Mouse (Mus musculus) small intestine, adult 2 months (tissue): ENCODE results near the gene Fcna. TPM values are rescaled to one million over a fixed set of nuclear protein-coding genes. Genes with fewer than 3 reads are reported as not detected.
A peak's percentile ranks its signal among the peaks of the same experiment; 100 is the strongest.

Source experiments
- H3K27ac ChIP-seq: fragments of 200-500 bp; 2 replicates; pipeline ENCODE4 v1.5.1; 2012; ENCODE audit warnings: low read depth, low read length, control low read depth, inconsistent platforms; ENCODE audit not compliant: insufficient read depth
- H3K27me3 ChIP-seq: fragments of 200-500 bp; 2 replicates; pipeline ENCODE4 v1.6.1; 2012; ENCODE audit warnings: mild to moderate bottlenecking, moderate library complexity, low read length, inconsistent platforms; ENCODE audit not compliant: control insufficient read depth, insufficient read depth
- H3K36me3 ChIP-seq: fragments of 200-500 bp; 2 replicates; pipeline ENCODE4 v1.6.1; 2012; ENCODE audit warnings: mild to moderate bottlenecking, low read length, control low read depth, inconsistent platforms; ENCODE audit not compliant: control insufficient read depth, insufficient read depth
- H3K4me1 ChIP-seq: fragments of 200-500 bp; 2 replicates; pipeline ENCODE4 v1.6.1; 2012; ENCODE audit warnings: low read length, inconsistent platforms, mixed read lengths; ENCODE audit not compliant: control insufficient read depth, insufficient read depth, insufficient read length
- H3K4me3 ChIP-seq: fragments of 200-500 bp; 2 replicates; pipeline ENCODE4 v1.5.1; 2012; ENCODE audit warnings: low read depth, mild to moderate bottlenecking, control low read depth, inconsistent platforms, low read length, moderate library complexity
- CTCF ChIP-seq: fragments of 200-500 bp; IDR thresholded peaks from 2 replicates; pipeline ENCODE4 v1.5.1; 2012; ENCODE audit warnings: low read depth, mild to moderate bottlenecking, control low read depth, inconsistent platforms, low read length, moderate library complexity, mixed read lengths; ENCODE audit not compliant: insufficient replicate concordance, insufficient read length; ENCODE audit errors: extremely low read depth
- POLR2A ChIP-seq: fragments of 200-500 bp; IDR thresholded peaks from 2 replicates; pipeline ENCODE4 v1.6.1; 2012; ENCODE audit warnings: low read depth, mild to moderate bottlenecking, control low read depth, inconsistent platforms, low read length, moderate library complexity
- WGBS: fragments of 180-500 bp; shearing (Covaris S2); methylation state at CpG from one replicate; pipeline ENCODE4 v1.1.7; 2018; 5-methylcytosine and 5-hydroxymethylcytosine counted together
- polyA plus RNA-seq: library from polyadenylated mRNA; depleted of rRNA; stranded (reverse); fragments of >200 nt; gene quantifications from 2 replicates; pipeline ENCODE4 v1.2.3, GENCODE M21; 2012; rRNA removed

The Fcna gene
- polyA plus RNA-seq, 1 experiment = 0.65 TPM

DNA sequence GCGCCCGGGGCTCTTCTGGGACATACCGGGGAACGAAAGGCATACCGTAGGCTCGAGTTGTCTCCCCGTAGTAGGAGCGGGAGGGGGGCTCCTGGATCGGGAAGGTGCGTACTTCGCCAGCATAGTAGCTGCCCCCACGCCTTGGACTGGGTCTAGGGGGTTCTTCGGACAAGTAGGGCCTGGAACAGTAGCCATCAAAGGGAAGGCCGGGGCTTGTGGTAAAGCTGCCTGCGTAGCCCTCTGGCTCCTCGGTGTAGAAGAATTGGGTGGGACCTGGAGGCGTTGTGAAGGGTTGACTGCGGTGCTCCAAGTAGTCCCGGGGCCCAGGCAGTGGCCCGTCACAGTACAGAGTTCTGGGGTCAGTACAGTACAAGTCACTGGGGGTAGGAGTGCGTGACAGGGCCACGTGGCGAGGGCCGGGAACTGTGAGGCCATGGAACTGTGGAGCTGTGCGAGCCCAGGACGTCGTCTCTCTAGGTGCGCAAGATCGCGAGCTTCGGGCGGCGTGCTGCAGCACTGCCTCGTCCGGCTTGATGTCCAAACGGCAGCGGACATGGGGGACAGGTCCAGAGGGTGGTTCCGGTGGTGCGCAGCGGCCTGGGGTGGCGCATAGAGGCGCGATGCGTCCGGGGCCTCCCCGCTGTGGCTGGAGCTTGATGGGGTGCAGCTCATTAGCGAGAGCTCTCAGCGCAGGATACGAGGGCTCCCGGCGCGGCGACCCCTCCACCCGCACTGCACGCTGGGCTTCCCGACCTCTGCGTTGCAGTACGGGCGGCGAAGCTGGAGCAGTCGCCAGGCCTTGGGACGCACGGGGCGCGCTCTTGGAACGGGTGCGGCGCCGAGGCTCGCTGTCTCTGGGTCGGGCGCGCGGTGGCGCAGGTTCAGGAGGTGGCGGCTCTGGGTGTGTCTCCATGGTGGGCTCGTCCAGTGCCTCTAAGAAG is 48.8 kb downstream of the Fcna start:
- Histone ChIP-seq H3K27me3 (peaks cover 36% of the 10 kb centered on the region), H3K4me3 (peak overlapping the region; percentile 25), H3K27ac (no peak overlapping the region), H3K36me3 (peaks cover 3% of the 10 kb centered on the region), H3K4me1 (peaks cover 32% of the 10 kb centered on the region)
- 13% methylated on average over 77 of the region's 77 CpGs for WGBS
- no peak for TF ChIP-seq POLR2A
- no peak for TF ChIP-seq CTCF

DNA sequence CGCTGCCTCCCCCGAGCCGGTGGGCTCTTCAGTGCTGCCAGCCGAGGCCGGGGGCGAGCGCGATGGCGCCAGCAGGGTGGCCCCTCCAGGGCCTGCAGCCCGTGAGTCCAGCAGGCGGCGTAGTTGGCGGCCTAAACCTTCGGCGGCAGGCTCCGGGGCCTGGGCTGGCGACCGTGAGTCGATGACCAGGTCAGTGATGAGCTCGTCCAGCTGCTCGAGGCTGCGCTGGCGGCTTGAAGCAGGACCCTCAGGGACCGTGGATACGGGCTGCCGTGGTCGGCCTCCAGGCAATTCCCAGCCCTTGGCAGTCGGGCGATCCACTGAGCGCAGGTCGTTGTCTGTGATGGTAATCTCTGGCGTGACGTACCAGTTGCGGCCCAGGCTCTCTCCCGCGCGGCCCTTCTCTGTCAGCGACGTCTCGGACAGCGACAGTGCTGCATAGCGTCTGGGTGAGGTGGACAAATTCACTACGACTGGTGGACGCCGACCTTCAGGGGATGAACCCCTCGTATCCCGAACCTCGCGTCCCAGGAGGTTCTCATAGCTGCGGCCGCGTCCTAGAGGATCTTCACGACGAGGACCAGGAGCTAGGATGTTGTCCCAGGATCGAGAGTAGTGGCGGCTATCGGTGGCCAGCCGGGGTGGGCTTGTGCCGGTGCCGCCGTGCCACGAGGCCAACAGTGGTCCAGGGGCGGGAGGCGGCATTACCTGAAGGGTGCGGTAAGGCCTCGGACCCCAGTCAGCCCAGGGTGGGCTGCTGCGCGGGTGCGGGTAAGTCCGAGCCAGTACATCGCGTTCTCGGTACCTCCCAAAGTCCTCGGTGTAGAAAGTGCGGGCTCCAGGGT is 49.7 kb downstream of the Fcna start:
- peaks cover 33% of the 10 kb centered on the region for H3K4me1 ChIP-seq
- TF ChIP-seq POLR2A (no peak), CTCF (no peak)
- 22% methylated on average over 75 of the region's 75 CpGs for WGBS
- peaks cover 36% of the 10 kb centered on the region for H3K27me3 ChIP-seq
- H3K36me3 ChIP-seq = peaks cover 1% of the 10 kb centered on the region; the same call in 1 of the 2 replicates
- H3K4me3 ChIP-seq = peak overlapping the region; percentile 5; the same call in 1 of the 2 replicates
- no peak overlapping the region for H3K27ac ChIP-seq

DNA sequence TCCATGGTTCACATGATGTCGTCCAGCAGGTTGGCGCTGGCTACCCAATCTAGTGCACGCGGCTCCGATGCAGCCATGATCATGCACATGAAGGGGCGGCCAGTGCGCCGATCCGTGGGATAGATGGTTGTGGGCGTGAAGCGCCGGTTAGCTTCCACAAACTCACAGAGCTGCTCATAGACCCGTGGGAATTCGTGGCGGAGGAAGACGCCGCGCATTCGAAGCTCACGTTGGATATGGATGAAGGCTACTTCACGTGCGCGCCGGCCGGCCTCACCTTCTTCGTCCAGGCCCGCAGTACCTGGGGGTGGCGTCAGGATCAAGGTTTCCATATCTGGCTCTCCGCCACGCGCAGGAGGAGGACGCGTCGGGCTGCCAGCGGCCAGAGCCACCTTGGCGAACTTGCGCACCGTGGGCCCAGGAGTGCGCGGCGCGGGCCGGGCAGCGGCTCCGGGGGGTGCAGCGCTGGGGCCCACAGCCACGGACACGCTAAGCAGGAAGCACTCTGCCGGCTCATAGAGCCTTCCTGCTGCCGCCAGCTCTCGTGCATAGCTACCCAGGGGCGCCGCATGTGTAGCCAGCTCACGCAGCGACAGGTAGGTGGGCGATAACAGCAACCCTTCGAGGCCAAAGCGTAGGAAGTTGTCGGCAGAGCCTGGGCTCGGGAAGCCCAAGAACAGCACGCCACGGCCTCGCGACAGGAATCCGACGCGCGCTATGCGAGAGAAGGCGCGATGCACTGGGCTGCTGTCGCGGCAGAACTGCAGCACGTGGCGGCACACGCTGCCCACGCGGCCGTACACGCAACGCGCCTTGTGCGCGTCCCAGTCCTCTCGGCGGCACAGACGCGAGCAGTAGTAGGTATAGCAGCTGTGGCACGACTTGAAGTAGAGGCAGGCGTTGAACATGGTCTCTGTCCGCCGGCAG is 50.6 kb downstream of the Fcna start:
- Histone ChIP-seq H3K27ac (no peak overlapping the region), H3K4me1 (peaks cover 33% of the 10 kb centered on the region), H3K4me3 (0 out of 2 replicates have a peak overlapping the region, but pooled peaks have one; percentile 8), H3K36me3 (no peaks in the 10 kb centered on the region), H3K27me3 (peaks cover 36% of the 10 kb centered on the region)
- 42% methylated on average over 92 of the region's 92 CpGs for WGBS
- no peak for TF ChIP-seq CTCF
- no peak for TF ChIP-seq POLR2A

DNA sequence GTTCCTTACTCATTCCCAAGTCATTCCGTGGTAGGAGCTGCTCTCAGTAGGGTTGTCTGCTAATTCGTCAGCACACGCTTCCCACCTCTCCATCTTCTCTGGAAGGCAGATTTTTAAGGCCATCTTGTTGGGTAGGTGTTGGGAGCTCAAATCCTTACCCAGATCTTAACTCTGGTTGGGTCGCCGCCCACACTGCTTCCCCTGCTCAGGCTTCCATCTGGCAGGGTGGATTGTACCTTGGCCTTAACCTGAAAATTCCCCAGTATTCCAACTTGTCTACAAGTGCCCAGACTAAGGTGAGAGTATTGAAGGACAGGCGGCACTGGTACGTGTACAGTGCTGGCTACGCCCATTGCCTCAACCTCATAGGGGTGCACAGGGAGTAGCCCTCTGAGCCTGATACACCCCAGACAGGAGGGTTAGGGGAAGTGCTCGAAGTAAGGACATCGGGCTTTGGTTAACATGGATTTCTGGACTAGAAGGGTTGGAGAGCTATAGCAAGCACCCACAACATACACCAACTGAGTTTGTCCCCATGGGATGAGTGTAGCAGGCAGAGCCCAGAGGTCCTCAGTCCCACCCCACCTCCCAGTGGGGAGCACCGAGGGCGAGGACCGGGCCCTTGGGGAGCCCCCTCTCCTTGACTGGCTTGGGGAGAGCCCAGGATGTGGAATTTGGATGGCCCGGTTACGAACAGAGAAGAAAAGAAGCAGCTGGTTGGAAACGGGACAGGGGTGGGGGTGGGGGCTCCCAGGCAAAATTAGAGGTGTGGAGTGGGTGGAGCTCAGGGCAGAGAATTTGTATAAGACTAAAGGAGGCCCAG is 51.6 kb downstream of the Fcna start:
- H3K27me3 ChIP-seq = peaks cover 36% of the 10 kb centered on the region
- 88% methylated on average over 16 of the region's 16 CpGs for WGBS

DNA sequence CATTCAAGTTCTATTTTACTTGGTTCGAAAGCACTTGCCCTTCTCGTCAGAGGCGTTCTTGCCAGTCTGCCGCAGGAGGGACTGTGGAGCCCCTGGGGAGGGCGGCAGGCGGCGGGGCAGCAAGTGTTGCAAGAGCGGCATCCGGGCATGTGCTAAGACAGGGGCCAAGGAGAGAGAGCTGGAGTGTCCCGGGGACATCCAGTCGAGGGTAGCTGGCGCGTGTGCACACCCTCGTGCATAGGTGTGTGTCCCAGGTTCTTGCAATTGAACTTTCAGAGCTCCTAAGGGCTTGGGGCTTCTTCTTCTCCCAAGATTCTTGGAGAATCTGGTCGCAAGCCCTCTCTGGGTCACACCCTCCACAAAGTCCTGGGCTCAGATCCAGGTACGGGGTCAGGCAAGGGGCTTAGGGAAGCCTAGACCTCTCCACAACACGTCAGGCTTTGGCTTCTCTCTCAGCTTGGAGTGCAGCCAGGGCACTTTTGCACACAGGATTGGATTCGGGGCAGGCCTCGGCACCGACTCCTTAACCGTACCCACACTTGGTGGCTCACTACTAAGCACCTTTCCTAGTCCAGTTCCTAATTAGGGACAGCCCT is 52.3 kb downstream of the Fcna start:
- H3K27ac ChIP-seq = no peak overlapping the region
- TF ChIP-seq POLR2A (no peak), CTCF (no peak)
- H3K27me3 ChIP-seq = peaks cover 36% of the 10 kb centered on the region
- no peaks in the 10 kb centered on the region for H3K36me3 ChIP-seq
- 6% methylated on average over 21 of the region's 21 CpGs for WGBS
- peak overlapping the region; percentile 72 for H3K4me3 ChIP-seq
- peaks cover 27% of the 10 kb centered on the region for H3K4me1 ChIP-seq

More for the DNA sequence above, 51.6 kb downstream of the Fcna start:
- Histone ChIP-seq H3K36me3 (no peaks in the 10 kb centered on the region), H3K27ac (no peak overlapping the region), H3K4me3 (no peak overlapping the region), H3K4me1 (peaks cover 31% of the 10 kb centered on the region)
- TF ChIP-seq CTCF (no peak), POLR2A (no peak)

Other genes with a start within 250 kb of the Fcna start
- 25.8 and 50.7 TPM in 2 replicates for gene Entpd2, start 232.2 kb downstream of the Fcna start, polyA plus RNA-seq
- 103 and 117 TPM in 2 replicates for gene Npdc1, start 228.7 kb downstream of the Fcna start, polyA plus RNA-seq
- 0.68 and 0.76 TPM in 2 replicates for gene Fut7, start 204.8 kb downstream of the Fcna start, polyA plus RNA-seq
- gene Abca2, start 199.3 kb downstream of the Fcna start, polyA plus RNA-seq = 15.0 and 18.5 TPM in 2 replicates
- 0.38 and 12.0 TPM in 2 replicates for gene Clic3, start 171.2 kb downstream of the Fcna start, polyA plus RNA-seq
- gene Paxx, start 166.9 kb downstream of the Fcna start, polyA plus RNA-seq = 48.6 and 62.7 TPM in 2 replicates
- 0.28 and 0.39 TPM in 2 replicates for gene Ptgds, start 158.0 kb downstream of the Fcna start, polyA plus RNA-seq
- gene Lcn12, start 134.1 kb downstream of the Fcna start, polyA plus RNA-seq = not detected in 2 replicates
- gene Fbxw5, start 127.3 kb downstream of the Fcna start, polyA plus RNA-seq = 32.0 and 34.0 TPM in 2 replicates
- 2.1 and 2.2 TPM in 2 replicates for gene C8g, start 126.3 kb downstream of the Fcna start, polyA plus RNA-seq
- gene Traf2, start 81.1 kb downstream of the Fcna start, polyA plus RNA-seq = 8.2 and 13.7 TPM in 2 replicates
- gene Edf1, start 70.2 kb downstream of the Fcna start, polyA plus RNA-seq = 209 and 413 TPM in 2 replicates
- gene Mamdc4, start 53.2 kb downstream of the Fcna start, polyA plus RNA-seq = 0.52 and 1.1 TPM in 2 replicates
- gene Phpt1, start 52.8 kb downstream of the Fcna start, polyA plus RNA-seq = 15.8 and 29.7 TPM in 2 replicates
- gene Ajm1, start 46.3 kb downstream of the Fcna start, polyA plus RNA-seq = 1.7 and 2.2 TPM in 2 replicates
- 35.3 and 47.6 TPM in 2 replicates for gene Rabl6, start 19.5 kb downstream of the Fcna start, polyA plus RNA-seq
- gene Ccdc183, start 10.4 kb downstream of the Fcna start, polyA plus RNA-seq = not detected in 2 replicates
- gene Tmem141, start 6.0 kb downstream of the Fcna start, polyA plus RNA-seq = 10.0 and 11.7 TPM in 2 replicates
- not detected in 2 replicates for gene Lcn8, start 25.1 kb upstream of the Fcna start, polyA plus RNA-seq
- gene Lcn5, start 29.9 kb upstream of the Fcna start, polyA plus RNA-seq = not detected in 2 replicates
- gene Lcn6, start 48.8 kb upstream of the Fcna start, polyA plus RNA-seq = not detected in 2 replicates
- not detected in 2 replicates for gene Lcn10, start 54.7 kb upstream of the Fcna start, polyA plus RNA-seq
- not detected in 2 replicates for gene Obp2a, start 72.0 kb upstream of the Fcna start, polyA plus RNA-seq
- 22.9 and 28.4 TPM in 2 replicates for gene Bmyc, start 78.7 kb upstream of the Fcna start, polyA plus RNA-seq
- not detected in 2 replicates for gene Obp2b, start 109.0 kb upstream of the Fcna start, polyA plus RNA-seq
- gene Lcn3, start 137.5 kb upstream of the Fcna start, polyA plus RNA-seq = not detected in 2 replicates
- not detected in 2 replicates for gene Lcn11, start 149.0 kb upstream of the Fcna start, polyA plus RNA-seq
- not detected in 2 replicates for gene Gm13539, start 154.2 kb upstream of the Fcna start, polyA plus RNA-seq
- not detected in 2 replicates for gene Glt6d1, start 187.8 kb upstream of the Fcna start, polyA plus RNA-seq
- gene Lcn9, start 195.1 kb upstream of the Fcna start, polyA plus RNA-seq = not detected in 2 replicates
- gene Sohlh1, start 219.2 kb upstream of the Fcna start, polyA plus RNA-seq = not detected in 2 replicates
- 1.2 and 2.1 TPM in 2 replicates for gene Kcnt1, start 235.7 kb upstream of the Fcna start, polyA plus RNA-seq